Mouse (Mus musculus): Measurements from ENCODE around the gene Pik3r2. TPM values are rescaled to one million over a fixed set of nuclear protein-coding genes. Genes with fewer than 3 reads are reported as not detected.
A peak's percentile ranks its signal among the peaks of the same experiment; 100 is the strongest.
"Not testable (repeated sequence)": the region's sequence is repeated elsewhere in the genome, so short reads cannot be mapped to it uniquely, and the experiment has no call there.

Pik3r2 gene
- polyA plus RNA-seq (2016; fragmentation: Nextera tagmentation; extraction: Ambion mirVana) = 67.1 and 69.2 TPM in 2 replicates

- under 1% methylated on average over 94 of the region's 94 CpGs for WGBS
- H3K4me3 ChIP-seq = peak within 1 kb of the TSS; percentile 72
- H3K27me3 ChIP-seq (ENCODE audit: poor library complexity, severe bottlenecking) = no peaks in the 10 kb centered on the region
- peaks cover 73% of the 10 kb centered on the region for H3K36me3 ChIP-seq (replicated peaks)
- H3K4me1 ChIP-seq = peaks cover 58% of the 10 kb centered on the region
- no peaks in the 10 kb centered on the region for H3K9me3 ChIP-seq
- peak within 1 kb of the TSS; percentile 94 for H3K27ac ChIP-seq
- DNase-seq (ENCODE audit: extremely low spot score, low spot score) = peak; percentile 96
Observed at GRCm38 (mm10) chr8:70776496-70777444, at the start of gene Pik3r2. Gene Pik3r2, minus strand, starts transcription at chr8:70776713.

- Histone ChIP-seq H3K4me3 (no peak overlapping the region), H3K4me1 (peaks cover 19% of the 10 kb centered on the region), H3K36me3 (replicated peaks) (no peaks in the 10 kb centered on the region), H3K27me3 (ENCODE audit: poor library complexity, severe bottlenecking) (peaks cover 19% of the 10 kb centered on the region), H3K9me3 (peaks cover 7% of the 10 kb centered on the region; the same call in 1 of the 2 replicates), H3K27ac (no peak overlapping the region)
- DNase-seq (ENCODE audit: extremely low spot score, low spot score) = no peak
- WGBS = 86% methylated on average over 8 of the region's 8 CpGs
Observed at GRCm38 (mm10) chr8:70825816-70826215, 49.3 kb upstream of the Pik3r2 start.

- Histone ChIP-seq H3K36me3 (replicated peaks) (no peaks in the 10 kb centered on the region), H3K27me3 (ENCODE audit: poor library complexity, severe bottlenecking) (peaks cover 40% of the 10 kb centered on the region), H3K27ac (no peak overlapping the region), H3K4me1 (peaks cover 28% of the 10 kb centered on the region), H3K4me3 (no peak overlapping the region), H3K9me3 (peaks cover 17% of the 10 kb centered on the region; the same call in 1 of the 2 replicates)
- no peak for DNase-seq (ENCODE audit: extremely low spot score, low spot score)
- 87% methylated on average over 7 of the region's 7 CpGs for WGBS
Observed at GRCm38 (mm10) chr8:70823802-70824201, 47.3 kb upstream of the Pik3r2 start.

- not testable (repeated sequence) for H3K36me3 ChIP-seq (replicated peaks); H3K27ac ChIP-seq; DNase-seq (ENCODE audit: extremely low spot score, low spot score); H3K4me3 ChIP-seq
- WGBS = 83% methylated on average over 3 of the region's 3 CpGs
- H3K27me3 ChIP-seq (ENCODE audit: poor library complexity, severe bottlenecking) = peaks cover 51% of the 10 kb centered on the region
- peaks cover 28% of the 10 kb centered on the region for H3K4me1 ChIP-seq
- peaks cover 21% of the 10 kb centered on the region; the same call in 1 of the 2 replicates for H3K9me3 ChIP-seq
Observed at GRCm38 (mm10) chr8:70822594-70822993, 46.1 kb upstream of the Pik3r2 start.

GRCm38 (mm10) chr8:70821992-70822391 lies 45.5 kb upstream of the Pik3r2 start:
- Histone ChIP-seq H3K4me1 (peaks cover 30% of the 10 kb centered on the region), H3K27me3 (ENCODE audit: poor library complexity, severe bottlenecking) (peaks cover 57% of the 10 kb centered on the region), H3K4me3 (no peak overlapping the region), H3K9me3 (peaks cover 20% of the 10 kb centered on the region; the same call in 1 of the 2 replicates), H3K36me3 (replicated peaks) (no peaks in the 10 kb centered on the region), H3K27ac (no peak overlapping the region)
- WGBS = 53% methylated on average over 11 of the region's 11 CpGs
- DNase-seq (ENCODE audit: extremely low spot score, low spot score) = no peak

- Histone ChIP-seq H3K4me3 (no peak overlapping the region), H3K27me3 (ENCODE audit: poor library complexity, severe bottlenecking) (peaks cover 62% of the 10 kb centered on the region), H3K4me1 (peaks cover 35% of the 10 kb centered on the region), H3K27ac (no peak overlapping the region), H3K9me3 (peaks cover 15% of the 10 kb centered on the region; the same call in 1 of the 2 replicates), H3K36me3 (replicated peaks) (no peaks in the 10 kb centered on the region)
- 17% methylated on average over 30 of the region's 30 CpGs for WGBS
- DNase-seq (ENCODE audit: extremely low spot score, low spot score) = peak; percentile 74
Observed at GRCm38 (mm10) chr8:70821399-70821962, 45.0 kb upstream of the Pik3r2 start.

- Histone ChIP-seq H3K27me3 (ENCODE audit: poor library complexity, severe bottlenecking) (peaks cover 74% of the 10 kb centered on the region), H3K36me3 (replicated peaks) (no peaks in the 10 kb centered on the region), H3K27ac (peak overlapping the region; percentile 40; the same call in 1 of the 2 replicates), H3K4me3 (peak overlapping the region; percentile 35), H3K9me3 (peaks cover 14% of the 10 kb centered on the region; the same call in 1 of the 2 replicates), H3K4me1 (peaks cover 38% of the 10 kb centered on the region)
- 3% methylated on average over 31 of the region's 31 CpGs for WGBS
- peak; percentile 74 for DNase-seq (ENCODE audit: extremely low spot score, low spot score)
Observed at GRCm38 (mm10) chr8:70820101-70820935, 43.8 kb upstream of the Pik3r2 start.

- Histone ChIP-seq H3K4me3 (peak overlapping the region; percentile 42), H3K9me3 (peaks cover 14% of the 10 kb centered on the region; the same call in 1 of the 2 replicates), H3K4me1 (peaks cover 36% of the 10 kb centered on the region), H3K36me3 (replicated peaks) (no peaks in the 10 kb centered on the region), H3K27me3 (ENCODE audit: poor library complexity, severe bottlenecking) (peaks cover 85% of the 10 kb centered on the region), H3K27ac (no peak overlapping the region)
- 8% methylated on average over 30 of the region's 30 CpGs for WGBS
- peak; percentile 48 for DNase-seq (ENCODE audit: extremely low spot score, low spot score)
Observed at GRCm38 (mm10) chr8:70816679-70817078, 40.2 kb upstream of the Pik3r2 start.

- Histone ChIP-seq H3K4me3 (no peak overlapping the region), H3K27me3 (ENCODE audit: poor library complexity, severe bottlenecking) (peaks cover 69% of the 10 kb centered on the region), H3K36me3 (replicated peaks) (no peaks in the 10 kb centered on the region), H3K4me1 (peaks cover 33% of the 10 kb centered on the region), H3K9me3 (no peaks in the 10 kb centered on the region), H3K27ac (no peak overlapping the region)
- 69% methylated on average over 4 of the region's 4 CpGs for WGBS
- DNase-seq (ENCODE audit: extremely low spot score, low spot score) = no peak
Observed at GRCm38 (mm10) chr8:70812885-70813284, 36.4 kb upstream of the Pik3r2 start.

GRCm38 (mm10) chr8:70812055-70812454 lies 35.5 kb upstream of the Pik3r2 start:
- H3K27me3 ChIP-seq (ENCODE audit: poor library complexity, severe bottlenecking) = peaks cover 66% of the 10 kb centered on the region
- H3K4me3 ChIP-seq = no peak overlapping the region
- no peak for DNase-seq (ENCODE audit: extremely low spot score, low spot score)
- H3K27ac ChIP-seq = no peak overlapping the region
- 45% methylated on average over 4 of the region's 4 CpGs for WGBS
- H3K9me3 ChIP-seq = no peaks in the 10 kb centered on the region
- H3K36me3 ChIP-seq (replicated peaks) = no peaks in the 10 kb centered on the region
- peaks cover 34% of the 10 kb centered on the region for H3K4me1 ChIP-seq

- no peaks in the 10 kb centered on the region for H3K36me3 ChIP-seq (replicated peaks)
- H3K4me3 ChIP-seq = no peak overlapping the region
- 78% methylated on average over 20 of the region's 20 CpGs for WGBS
- no peak for DNase-seq (ENCODE audit: extremely low spot score, low spot score)
- H3K4me1 ChIP-seq = peaks cover 26% of the 10 kb centered on the region
- H3K9me3 ChIP-seq = no peaks in the 10 kb centered on the region
- H3K27ac ChIP-seq = no peak overlapping the region
- peaks cover 66% of the 10 kb centered on the region for H3K27me3 ChIP-seq (ENCODE audit: poor library complexity, severe bottlenecking)
Observed at GRCm38 (mm10) chr8:70810962-70811680, 34.6 kb upstream of the Pik3r2 start.
